Mouse (Mus musculus) liver, embryonic 14.5 days (tissue): ENCODE data around the gene Plod2. TPM values are rescaled to one million over a fixed set of nuclear protein-coding genes. Genes with fewer than 3 reads are reported as not detected.

Experiments
- ATAC-seq: fragments of 200-750 bp; cut with Nextera tagmentation; 2 replicates; pipeline ENCODE4 v1.8.0; 2017; ENCODE audit warnings: moderate number of reproducible peaks, mild to moderate bottlenecking, moderate library complexity; ENCODE audit not compliant: insufficient read depth
- DNase-seq, 3 experiments: peaks; one replicate each; pipeline ENCODE4 v3.0.0-alpha.2; 2012 to 2013; ENCODE audit warnings: low read depth in 3 of 3, low spot score in 3 of 3
- H3K27ac ChIP-seq: fragments of 300-500 bp; sonication (generic); 2 replicates; pipeline ENCODE4 v1.5.1; 2014; ENCODE audit warnings: moderate library complexity, mild to moderate bottlenecking, control low read depth, inconsistent platforms
- H3K27me3 ChIP-seq: fragments of 300-500 bp; sonication (generic); 2 replicates; pipeline ENCODE4 v1.6.1; 2014; ENCODE audit warnings: mild to moderate bottlenecking, low read length, moderate library complexity; ENCODE audit not compliant: control insufficient read depth, insufficient read depth
- H3K36me3 ChIP-seq: fragments of 300-500 bp; sonication (generic); replicated peaks from 2 replicates; pipeline ENCODE4 v1.6.1; 2014; ENCODE audit warnings: low read depth; ENCODE audit not compliant: control insufficient read depth, insufficient read depth
- H3K4me1 ChIP-seq, 2 experiments: fragments of 200-500 bp in 1 of 2; fragments of 300-500 bp in 1 of 2; sonication (generic) in 1 of 2; replicated peaks; 2 replicates each; pipeline ENCODE4 v1.6.1; 2012 to 2014; ENCODE audit warnings: antibody characterized with exemption in 1 of 2, inconsistent platforms in 1 of 2, low read length in 1 of 2; ENCODE audit not compliant: control insufficient read depth in 2 of 2, insufficient read depth in 2 of 2
- H3K4me2 ChIP-seq: fragments of 300-500 bp; sonication (generic); 2 replicates; pipeline ENCODE4 v1.6.1; 2014; ENCODE audit warnings: low read depth, mild to moderate bottlenecking, control low read depth, moderate library complexity
- H3K4me3 ChIP-seq, 2 experiments: fragments of 200-500 bp in 1 of 2; fragments of 300-500 bp in 1 of 2; sonication (generic) in 1 of 2; 2 replicates each; pipeline ENCODE4 v1.5.1; 2012 to 2014; ENCODE audit warnings: low read depth in 2 of 2, low read length in 2 of 2, mild to moderate bottlenecking in 2 of 2, control low read depth in 1 of 2, inconsistent platforms in 1 of 2, moderate library complexity in 1 of 2; ENCODE audit not compliant: insufficient read depth in 1 of 2
- H3K9ac ChIP-seq: fragments of 300-500 bp; sonication (generic); replicated peaks from 2 replicates; pipeline ENCODE4 v1.6.1; 2014; ENCODE audit warnings: mild to moderate bottlenecking, control low read depth, moderate library complexity
- H3K9me3 ChIP-seq: fragments of 300-500 bp; sonication (generic); 2 replicates; pipeline ENCODE4 v1.6.1; 2016; ENCODE audit warnings: low read length, mixed read lengths; ENCODE audit not compliant: control insufficient read depth
- CTCF ChIP-seq: IDR thresholded peaks from 2 replicates; pipeline ENCODE4 v1.5.1; 2016; ENCODE audit warnings: antibody characterized with exemption, low read depth, control low read depth
- EP300 ChIP-seq: IDR thresholded peaks from 2 replicates; pipeline ENCODE4 v1.6.1; 2016; ENCODE audit warnings: antibody characterized with exemption, low read depth
- WGBS: fragments of 180-500 bp; shearing (Covaris S2); extraction: QIAGEN DNeasy Blood & Tissue Kit; methylation state at CpG from one replicate; pipeline ENCODE4 v1.1.7; 2014; ENCODE audit not compliant: insufficient replicate concordance; 5-methylcytosine and 5-hydroxymethylcytosine counted together
- polyA plus RNA-seq, 2 experiments: library from polyadenylated mRNA; depleted of rRNA in 1 of 2; stranded (reverse) in 1 of 2; unstranded in 1 of 2; fragments of >200 nt; fragmentation: Nextera tagmentation in 1 of 2; extraction: Ambion mirVana in 1 of 2; gene quantifications; 2 replicates each; pipeline versions ENCODE4 v1.2.1 to v1.2.3; 2012 to 2014

The Plod2 gene
- polyA plus RNA-seq, 2 experiments: 1.7 to 2.1 TPM

- TF ChIP-seq CTCF: no peak
- TF ChIP-seq EP300: no peak
- H3K27ac ChIP-seq: no peak overlapping the region
- no peaks in the 10 kb centered on the region for H3K4me1 ChIP-seq
- no peak for ATAC-seq
- H3K4me2 ChIP-seq: no peak overlapping the region
- H3K9me3 ChIP-seq: no peaks in the 10 kb centered on the region
- WGBS: 76% methylated on average over 12 of the region's 12 CpGs
- DNase-seq: no peak
- no peaks in the 10 kb centered on the region for H3K36me3 ChIP-seq
- H3K4me3 ChIP-seq: no peak overlapping the region
- H3K27me3 ChIP-seq: no peaks in the 10 kb centered on the region
- H3K9ac ChIP-seq: no peak overlapping the region
Observed at GRCm38 (mm10) chr9:92517036-92517435, 25.0 kb upstream of the Plod2 start.

DNA sequence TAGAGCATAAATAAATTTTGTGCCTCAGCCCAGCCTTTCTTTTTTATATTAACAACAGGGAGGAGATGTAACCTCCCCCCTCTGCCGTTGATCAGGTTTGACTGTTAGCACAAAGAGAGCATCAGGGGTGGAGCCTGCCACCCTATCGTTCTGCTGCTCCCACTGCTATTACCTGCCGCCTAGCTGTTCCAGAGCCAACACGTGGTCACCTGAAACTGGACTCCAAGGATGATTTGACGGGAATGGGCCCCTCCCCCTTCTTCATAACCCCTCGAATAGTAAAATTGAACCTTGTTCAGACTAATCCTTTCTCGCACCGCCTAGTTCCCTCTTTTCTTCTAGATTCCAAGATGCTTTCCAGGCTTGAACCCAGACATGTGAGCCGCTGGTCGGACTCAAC is 21.3 kb upstream of the Plod2 start:
- TF ChIP-seq CTCF (no peak), EP300 (no peak)
- Histone ChIP-seq H3K27ac (no peak overlapping the region), H3K9ac (no peak overlapping the region), H3K4me2 (no peak overlapping the region), H3K9me3 (no peaks in the 10 kb centered on the region), H3K27me3 (no peaks in the 10 kb centered on the region), H3K4me3 (no peak overlapping the region), H3K36me3 (no peaks in the 10 kb centered on the region), H3K4me1 (no peaks in the 10 kb centered on the region)
- no peak for DNase-seq
- ATAC-seq: no peak
- WGBS: 63% methylated on average over 10 of the region's 10 CpGs

DNA sequence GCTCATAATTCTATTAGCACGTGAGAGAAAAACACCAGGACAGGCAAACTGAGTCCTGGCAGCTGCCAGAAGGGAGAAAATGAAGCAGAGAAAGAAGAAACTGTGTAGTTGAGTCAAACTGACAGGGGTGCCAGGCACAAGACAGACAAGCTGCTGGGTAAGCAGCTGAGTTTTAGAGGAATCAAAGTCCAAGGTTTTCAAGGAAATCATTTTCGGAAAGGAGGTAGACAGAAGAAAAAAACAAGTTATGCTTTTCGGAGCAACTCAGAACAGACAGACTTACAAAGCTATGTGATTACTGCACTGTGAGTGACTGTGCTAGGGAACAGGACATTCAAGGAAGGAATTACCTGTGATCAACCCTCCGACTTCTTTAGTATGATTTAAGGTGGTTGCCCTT is 17.5 kb upstream of the Plod2 start:
- Histone ChIP-seq H3K9me3 (no peaks in the 10 kb centered on the region), H3K27ac (no peak overlapping the region), H3K4me3 (no peak overlapping the region), H3K9ac (no peak overlapping the region), H3K27me3 (no peaks in the 10 kb centered on the region), H3K4me2 (no peak overlapping the region), H3K36me3 (no peaks in the 10 kb centered on the region), H3K4me1 (no peaks in the 10 kb centered on the region)
- WGBS: 58% methylated on average over 4 of the region's 4 CpGs
- no peak for DNase-seq
- no peak for TF ChIP-seq EP300
- TF ChIP-seq CTCF: no peak
- ATAC-seq: no peak

- no peak for DNase-seq
- Histone ChIP-seq H3K27ac (no peak overlapping the region), H3K9ac (no peak overlapping the region), H3K9me3 (no peaks in the 10 kb centered on the region), H3K4me3 (no peak overlapping the region), H3K27me3 (no peaks in the 10 kb centered on the region), H3K4me2 (no peak overlapping the region), H3K4me1 (no peaks in the 10 kb centered on the region), H3K36me3 (no peaks in the 10 kb centered on the region)
- 63% methylated on average over 3 of the region's 3 CpGs for WGBS
- ATAC-seq: no peak
- no peak for TF ChIP-seq CTCF
- TF ChIP-seq EP300: no peak
Observed at GRCm38 (mm10) chr9:92530055-92530454, 12.0 kb upstream of the Plod2 start.

DNA sequence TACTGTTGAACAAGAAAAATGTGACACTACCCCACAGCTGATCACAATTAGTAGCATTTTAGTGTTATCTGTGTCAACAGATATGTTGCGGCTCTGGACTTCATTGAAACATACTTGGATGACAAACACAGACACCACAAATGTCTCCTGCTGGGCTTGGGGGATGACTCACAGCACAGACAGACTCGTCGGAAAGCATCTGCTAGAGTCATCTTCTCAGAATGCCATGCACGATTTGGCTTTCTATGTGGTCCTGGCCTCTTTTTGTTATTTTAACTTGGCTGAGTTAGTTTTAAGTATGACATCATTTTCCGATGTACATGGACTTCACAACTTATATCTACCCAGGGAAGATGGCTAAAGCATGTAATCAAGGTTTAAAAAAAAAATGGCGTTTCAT is 4.3 kb upstream of the Plod2 start:
- Histone ChIP-seq H3K4me2 (no peak overlapping the region), H3K4me3 (no peak overlapping the region), H3K9ac (no peak overlapping the region), H3K36me3 (no peaks in the 10 kb centered on the region), H3K9me3 (no peaks in the 10 kb centered on the region), H3K27ac (no peak overlapping the region), H3K4me1 (no peaks in the 10 kb centered on the region), H3K27me3 (peaks cover 5% of the 10 kb centered on the region)
- 59% methylated on average over 6 of the region's 6 CpGs for WGBS
- TF ChIP-seq EP300 (no peak), CTCF (no peak)
- no peak for DNase-seq
- ATAC-seq: no peak
